Mouse (Mus musculus): ENCODE measurements around the gene Bcl2l1. TPM values are rescaled to one million over a fixed set of nuclear protein-coding genes. Genes with fewer than 3 reads are reported as not detected.
A peak's percentile ranks its signal among the peaks of the same experiment; 100 is the strongest.

Bcl2l1 gene
- polyA plus RNA-seq, 1 experiment from 2014 or later = 104 TPM

DNA sequence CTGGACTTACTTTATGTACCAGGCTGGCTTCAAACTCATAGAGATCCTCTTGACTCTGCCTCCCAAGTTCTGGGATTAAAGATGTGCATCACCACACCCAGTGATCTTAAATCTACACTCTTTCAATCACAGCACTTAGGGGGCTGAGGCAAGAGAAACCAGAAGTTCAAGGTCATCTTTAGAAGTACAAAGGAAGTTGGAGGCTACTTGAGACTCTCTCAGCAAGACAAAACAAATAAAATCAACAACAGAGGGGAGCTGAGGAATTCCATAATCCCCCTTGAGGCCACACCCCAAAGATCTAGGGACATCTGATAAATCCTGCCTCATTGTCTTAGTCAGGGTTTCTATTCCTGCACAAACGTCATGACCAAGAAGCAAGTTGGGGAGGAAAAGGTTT lies 59.3 kb downstream of the Bcl2l1 start:
- no peak for DNase-seq (ENCODE audit: extremely low spot score, low spot score)
- WGBS = 33% methylated on average over 1 of the region's 1 CpGs
- no peaks in the 10 kb centered on the region; the same call in 1 of the 2 replicates for H3K4me1 ChIP-seq

DNA sequence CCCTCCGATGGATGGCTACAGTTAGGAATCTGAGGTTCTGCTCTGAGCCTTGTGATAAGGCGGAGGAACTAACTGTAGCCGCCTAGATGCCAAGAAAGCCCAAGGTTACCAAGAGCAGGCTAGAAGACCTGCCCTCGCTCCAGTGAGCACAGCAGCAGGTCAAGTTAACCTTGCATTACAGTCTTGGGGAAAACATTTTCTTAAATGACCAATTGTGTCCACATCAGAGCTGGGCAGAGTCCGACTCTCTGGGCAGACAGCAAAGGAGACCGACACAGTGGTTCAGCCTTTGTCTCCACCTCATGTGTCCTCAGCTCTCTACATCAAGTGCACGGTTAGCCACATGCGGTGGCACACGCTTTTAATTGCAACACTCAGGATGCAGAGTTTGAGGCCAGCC lies 60.0 kb downstream of the Bcl2l1 start:
- no peaks in the 10 kb centered on the region for H3K27me3 ChIP-seq (ENCODE audit: poor library complexity, severe bottlenecking)
- H3K36me3 ChIP-seq (replicated peaks) = no peaks in the 10 kb centered on the region
- H3K27ac ChIP-seq = no peak overlapping the region
- WGBS = 94% methylated on average over 9 of the region's 9 CpGs
- H3K9me3 ChIP-seq = no peaks in the 10 kb centered on the region
- peaks cover 3% of the 10 kb centered on the region for H3K4me1 ChIP-seq
- no peak overlapping the region for H3K4me3 ChIP-seq
- no peak for DNase-seq (ENCODE audit: extremely low spot score, low spot score)

More for the DNA sequence above, 59.3 kb downstream of the Bcl2l1 start:
- H3K4me3 ChIP-seq = no peak overlapping the region
- H3K36me3 ChIP-seq (replicated peaks) = no peaks in the 10 kb centered on the region
- no peak overlapping the region for H3K27ac ChIP-seq
- H3K27me3 ChIP-seq (ENCODE audit: poor library complexity, severe bottlenecking) = no peaks in the 10 kb centered on the region
- no peaks in the 10 kb centered on the region for H3K9me3 ChIP-seq

DNA sequence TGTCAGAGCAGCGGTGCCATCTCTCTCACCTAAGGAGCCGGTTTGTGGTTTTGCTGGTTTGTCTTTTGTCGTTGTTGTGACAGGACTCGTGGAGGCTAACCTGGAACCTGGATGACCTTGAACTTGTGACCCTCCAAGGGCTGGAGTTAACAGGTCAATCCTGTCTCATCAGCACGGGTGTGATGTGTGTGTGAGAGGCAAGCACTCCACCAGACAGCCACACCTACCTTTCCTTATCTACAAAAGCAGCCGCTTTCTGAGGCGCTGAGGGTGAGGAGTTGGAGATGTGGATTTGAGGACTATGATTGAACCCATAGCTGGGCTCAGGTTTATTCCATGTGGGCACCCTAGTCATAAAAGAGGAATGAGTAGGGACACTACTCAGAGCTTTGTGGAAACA lies 61.9 kb downstream of the Bcl2l1 start:
- Histone ChIP-seq H3K4me3 (no peak overlapping the region), H3K27ac (no peak overlapping the region), H3K36me3 (replicated peaks) (no peaks in the 10 kb centered on the region), H3K4me1 (peaks cover 22% of the 10 kb centered on the region), H3K27me3 (ENCODE audit: poor library complexity, severe bottlenecking) (no peaks in the 10 kb centered on the region), H3K9me3 (no peaks in the 10 kb centered on the region)
- DNase-seq (ENCODE audit: extremely low spot score, low spot score) = no peak
- WGBS = 91% methylated on average over 7 of the region's 7 CpGs

DNA sequence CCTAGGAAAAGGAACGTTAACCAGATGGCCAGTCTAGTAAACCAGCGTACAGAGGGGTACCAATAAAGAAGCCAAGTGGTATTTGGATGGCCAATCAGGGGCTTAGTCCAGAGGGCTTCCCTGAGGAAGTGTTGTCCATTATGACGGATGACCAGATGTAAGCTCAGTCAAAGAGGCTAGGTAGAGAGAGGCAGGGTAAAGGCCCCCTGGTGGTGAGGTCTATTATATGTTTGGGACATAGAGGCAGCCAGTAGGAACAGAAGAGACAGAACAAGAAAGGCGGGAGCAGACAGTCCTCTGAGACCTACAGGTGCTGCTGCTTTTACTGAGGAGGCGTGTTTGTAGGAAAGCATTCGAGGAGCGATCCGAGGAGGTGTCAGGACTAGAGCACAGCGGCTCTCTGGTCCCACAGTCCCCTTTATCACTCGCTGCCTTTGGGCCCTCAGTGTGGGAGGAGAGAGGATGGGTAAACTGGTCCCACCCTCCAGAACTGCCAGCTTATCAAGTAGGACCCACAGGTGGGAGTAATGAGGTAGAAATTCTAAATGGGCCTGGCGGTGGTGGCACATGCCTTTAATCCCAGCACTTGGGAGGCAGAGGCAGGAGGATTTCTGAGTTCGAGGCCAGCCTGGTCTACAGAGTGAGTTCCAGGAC lies 63.8 kb downstream of the Bcl2l1 start:
- H3K4me3 ChIP-seq = no peak overlapping the region
- no peaks in the 10 kb centered on the region for H3K9me3 ChIP-seq
- H3K4me1 ChIP-seq = peaks cover 34% of the 10 kb centered on the region
- H3K27ac ChIP-seq = no peak overlapping the region
- WGBS = 60% methylated on average over 12 of the region's 12 CpGs
- H3K27me3 ChIP-seq (ENCODE audit: poor library complexity, severe bottlenecking) = peaks cover 7% of the 10 kb centered on the region
- peak; percentile 31 for DNase-seq (ENCODE audit: extremely low spot score, low spot score)
- no peaks in the 10 kb centered on the region for H3K36me3 ChIP-seq (replicated peaks)

DNA sequence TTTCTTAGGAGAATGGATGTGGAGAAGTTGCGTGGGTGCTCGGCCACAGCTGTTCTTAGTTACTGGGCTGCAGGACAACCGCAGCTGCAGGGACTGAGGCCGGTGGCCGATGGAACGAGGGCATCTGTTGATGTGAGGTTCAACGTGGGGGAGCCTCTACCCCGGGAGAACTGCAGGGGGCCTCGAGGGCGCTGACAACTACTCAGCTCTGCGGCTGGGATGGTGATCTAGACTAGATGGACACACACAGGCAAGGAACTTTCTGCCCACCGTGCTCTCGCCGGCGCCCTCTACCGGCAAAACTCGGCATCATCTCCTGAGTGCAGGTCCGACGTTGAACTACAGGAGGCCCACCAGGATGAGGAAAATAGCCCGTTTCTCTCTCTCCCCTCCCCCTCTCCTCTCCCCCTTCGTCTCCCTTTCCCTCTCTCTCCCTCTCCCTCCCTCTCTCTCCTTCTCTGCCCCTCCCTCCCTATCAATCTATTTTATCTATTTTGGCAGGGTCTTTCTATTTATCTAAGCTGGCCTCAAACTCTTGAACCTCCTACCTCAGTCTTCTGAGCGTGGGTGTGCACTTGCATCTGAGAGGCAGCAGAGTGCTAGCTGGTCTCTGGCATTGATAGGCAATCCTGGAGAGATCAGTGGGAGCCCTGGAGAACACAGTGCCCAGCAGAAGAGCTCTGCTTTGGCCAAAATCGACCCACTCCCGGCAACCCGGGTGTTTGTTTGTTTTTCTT lies 65.0 kb downstream of the Bcl2l1 start:
- H3K4me1 ChIP-seq = peaks cover 34% of the 10 kb centered on the region
- 19% methylated on average over 25 of the region's 25 CpGs for WGBS
- peak overlapping the region; percentile 18; the same call in 1 of the 2 replicates for H3K4me3 ChIP-seq
- peaks cover 7% of the 10 kb centered on the region for H3K27me3 ChIP-seq (ENCODE audit: poor library complexity, severe bottlenecking)
- H3K36me3 ChIP-seq (replicated peaks) = no peaks in the 10 kb centered on the region
- H3K9me3 ChIP-seq = no peaks in the 10 kb centered on the region
- DNase-seq (ENCODE audit: extremely low spot score, low spot score) = peak; percentile 89
- peak overlapping the region; percentile 72 for H3K27ac ChIP-seq

DNA sequence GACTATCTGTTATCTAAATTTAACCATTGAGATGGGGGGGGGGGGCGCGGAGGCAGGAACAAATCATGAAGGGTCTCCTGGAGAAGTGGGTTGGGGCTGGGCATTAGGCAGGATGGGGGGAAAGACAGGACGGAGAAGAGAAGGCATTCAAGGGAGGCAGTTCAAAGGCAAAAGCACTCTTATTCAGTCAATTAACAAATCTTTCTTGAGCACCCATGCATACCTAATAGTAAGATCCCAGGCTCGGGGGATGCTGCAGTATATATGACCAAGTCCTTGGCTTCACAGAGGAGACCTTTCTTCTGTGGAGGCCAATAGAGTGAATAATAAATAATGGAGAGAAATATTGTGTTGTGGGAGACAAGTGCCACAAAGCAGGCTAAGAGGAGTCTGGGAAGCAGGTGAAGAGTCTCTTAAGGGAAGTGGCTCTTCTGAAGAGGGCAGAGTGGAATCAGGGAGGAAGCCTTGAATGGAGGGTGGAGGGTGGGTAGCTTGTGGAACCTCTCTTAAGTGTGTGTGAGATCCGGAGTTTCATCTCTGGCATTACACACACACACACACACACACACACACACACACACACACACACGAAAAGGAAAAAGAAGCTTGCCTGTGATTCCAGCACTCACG lies 66.4 kb downstream of the Bcl2l1 start:
- H3K4me1 ChIP-seq = peaks cover 34% of the 10 kb centered on the region
- H3K4me3 ChIP-seq = peak overlapping the region; percentile 39
- H3K9me3 ChIP-seq = no peaks in the 10 kb centered on the region
- H3K27me3 ChIP-seq (ENCODE audit: poor library complexity, severe bottlenecking) = peaks cover 7% of the 10 kb centered on the region
- no peak for DNase-seq (ENCODE audit: extremely low spot score, low spot score)
- peak overlapping the region; percentile 71 for H3K27ac ChIP-seq
- H3K36me3 ChIP-seq (replicated peaks) = no peaks in the 10 kb centered on the region
- WGBS = 30% methylated on average over 7 of the region's 7 CpGs

DNA sequence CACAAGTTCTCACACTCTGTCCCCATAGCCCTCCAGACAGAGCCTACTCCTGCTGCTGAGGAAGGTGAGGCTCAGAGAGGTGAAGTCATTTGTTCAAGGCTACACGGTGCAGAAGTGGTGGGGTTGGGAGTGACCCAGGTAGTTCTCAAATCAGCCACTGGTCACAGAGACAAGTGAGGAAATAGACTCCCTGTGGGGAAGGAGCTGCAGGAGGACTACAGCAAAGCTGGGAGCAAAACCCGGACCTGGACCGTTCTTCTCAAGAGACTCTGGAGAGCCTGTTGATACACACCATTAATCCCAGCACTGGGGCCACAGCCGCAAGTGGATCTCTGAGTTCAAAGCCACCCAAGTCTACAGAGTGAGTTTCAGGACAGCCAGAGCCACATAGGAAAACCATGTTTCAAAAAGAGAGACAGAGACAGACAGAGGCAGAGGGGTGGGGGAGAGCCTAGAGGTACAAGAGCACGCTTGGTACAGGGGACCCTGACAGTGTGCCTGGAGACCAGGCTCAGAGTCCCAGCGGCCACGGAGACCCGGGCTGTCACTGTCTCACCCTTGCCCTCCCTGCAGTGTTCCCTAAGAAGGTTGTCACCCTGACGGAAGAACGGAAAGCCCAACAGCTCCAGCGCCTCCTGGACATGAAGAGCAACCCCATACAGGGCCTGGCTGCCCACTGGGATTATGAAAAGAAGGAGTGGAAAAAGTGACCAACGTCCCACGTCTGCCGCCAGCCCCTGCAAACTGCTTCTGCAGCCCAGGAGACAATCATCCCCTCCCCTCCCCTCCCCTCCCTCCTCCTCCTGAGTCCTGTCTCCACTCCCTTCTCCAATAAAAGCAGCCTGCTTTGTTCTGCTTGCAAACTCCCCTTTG lies 67.1 kb downstream of the Bcl2l1 start:
- Histone ChIP-seq H3K27ac (peak overlapping the region; percentile 71), H3K4me3 (peak overlapping the region; percentile 39), H3K9me3 (no peaks in the 10 kb centered on the region), H3K27me3 (ENCODE audit: poor library complexity, severe bottlenecking) (peaks cover 7% of the 10 kb centered on the region), H3K4me1 (peaks cover 34% of the 10 kb centered on the region), H3K36me3 (replicated peaks) (no peaks in the 10 kb centered on the region)
- WGBS = 5% methylated on average over 14 of the region's 14 CpGs
- DNase-seq (ENCODE audit: extremely low spot score, low spot score) = peak; percentile 27

DNA sequence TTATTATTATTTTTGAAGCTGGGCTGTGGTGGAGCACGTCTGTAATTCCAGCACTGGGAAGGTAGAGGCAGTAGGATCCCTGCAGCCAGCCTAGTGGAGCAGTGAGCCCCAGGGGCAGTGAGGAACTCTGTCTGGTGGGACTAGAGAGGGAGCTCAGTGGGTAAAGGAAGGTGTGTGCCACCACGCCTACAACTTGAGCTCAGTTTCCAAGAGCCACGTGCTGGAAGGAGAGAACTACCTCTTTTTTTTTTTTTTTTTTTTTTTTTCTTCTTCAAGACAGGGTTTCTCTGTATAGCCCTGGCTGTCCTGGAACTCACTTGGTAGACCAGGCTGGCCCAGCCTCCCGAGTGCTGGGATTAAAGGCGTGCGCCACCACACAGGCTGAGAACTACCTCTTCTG lies 68.2 kb downstream of the Bcl2l1 start:
- no peak overlapping the region for H3K4me3 ChIP-seq
- DNase-seq (ENCODE audit: extremely low spot score, low spot score) = no peak
- H3K4me1 ChIP-seq = peaks cover 34% of the 10 kb centered on the region
- no peaks in the 10 kb centered on the region for H3K36me3 ChIP-seq (replicated peaks)
- H3K27me3 ChIP-seq (ENCODE audit: poor library complexity, severe bottlenecking) = peaks cover 7% of the 10 kb centered on the region
- no peak overlapping the region for H3K27ac ChIP-seq
- no peaks in the 10 kb centered on the region for H3K9me3 ChIP-seq
- WGBS = 83% methylated on average over 6 of the region's 6 CpGs

DNA sequence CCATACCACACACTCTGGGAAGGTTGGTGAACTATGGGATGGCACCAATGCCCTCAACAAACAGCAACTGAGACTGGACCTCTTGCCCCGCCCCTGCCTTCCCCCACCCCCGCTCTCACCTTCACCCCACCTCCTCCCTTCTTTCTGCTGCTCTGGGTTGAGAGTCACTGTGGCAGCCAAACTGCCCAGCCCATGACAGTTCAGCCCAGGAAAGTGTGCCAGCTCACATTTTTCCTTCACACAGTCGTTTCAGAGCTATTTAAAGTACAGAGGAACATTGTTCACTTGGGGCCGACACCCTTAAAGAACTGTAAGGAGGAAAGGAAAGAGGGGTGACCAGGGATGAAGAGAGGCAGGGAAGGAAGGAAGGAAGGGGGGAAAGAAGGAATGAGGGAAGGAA lies 73.2 kb downstream of the Bcl2l1 start:
- no peaks in the 10 kb centered on the region for H3K36me3 ChIP-seq (replicated peaks)
- H3K27ac ChIP-seq = no peak overlapping the region
- no peak for DNase-seq (ENCODE audit: extremely low spot score, low spot score)
- H3K4me1 ChIP-seq = peaks cover 21% of the 10 kb centered on the region
- peaks cover 38% of the 10 kb centered on the region for H3K27me3 ChIP-seq (ENCODE audit: poor library complexity, severe bottlenecking)
- no peak overlapping the region for H3K4me3 ChIP-seq
- H3K9me3 ChIP-seq = no peaks in the 10 kb centered on the region
- WGBS = 70% methylated on average over 4 of the region's 4 CpGs

DNA sequence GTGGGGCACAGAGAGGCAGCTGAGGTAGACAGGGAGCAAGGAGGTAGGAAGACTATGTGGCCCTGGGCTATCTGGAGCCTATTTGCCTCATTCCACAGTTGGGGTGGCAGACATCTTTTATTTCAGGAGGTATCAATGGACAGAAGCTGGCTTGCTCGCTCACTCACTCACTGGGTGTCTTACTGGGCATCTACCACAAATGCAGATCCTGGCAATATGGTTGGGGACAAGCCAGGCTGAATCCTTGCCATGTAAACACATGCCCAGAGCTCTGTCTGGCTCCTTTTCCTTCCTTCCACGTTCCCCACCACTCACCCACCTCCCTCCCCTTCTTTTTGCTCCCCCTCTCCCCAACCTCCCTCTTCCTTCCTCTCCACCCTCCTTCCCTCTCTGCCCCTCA lies 74.0 kb downstream of the Bcl2l1 start:
- Histone ChIP-seq H3K9me3 (no peaks in the 10 kb centered on the region), H3K36me3 (replicated peaks) (no peaks in the 10 kb centered on the region), H3K4me3 (no peak overlapping the region), H3K27ac (no peak overlapping the region), H3K27me3 (ENCODE audit: poor library complexity, severe bottlenecking) (peaks cover 46% of the 10 kb centered on the region), H3K4me1 (peaks cover 21% of the 10 kb centered on the region)
- WGBS = 69% methylated on average over 2 of the region's 2 CpGs
- DNase-seq (ENCODE audit: extremely low spot score, low spot score) = no peak

DNA sequence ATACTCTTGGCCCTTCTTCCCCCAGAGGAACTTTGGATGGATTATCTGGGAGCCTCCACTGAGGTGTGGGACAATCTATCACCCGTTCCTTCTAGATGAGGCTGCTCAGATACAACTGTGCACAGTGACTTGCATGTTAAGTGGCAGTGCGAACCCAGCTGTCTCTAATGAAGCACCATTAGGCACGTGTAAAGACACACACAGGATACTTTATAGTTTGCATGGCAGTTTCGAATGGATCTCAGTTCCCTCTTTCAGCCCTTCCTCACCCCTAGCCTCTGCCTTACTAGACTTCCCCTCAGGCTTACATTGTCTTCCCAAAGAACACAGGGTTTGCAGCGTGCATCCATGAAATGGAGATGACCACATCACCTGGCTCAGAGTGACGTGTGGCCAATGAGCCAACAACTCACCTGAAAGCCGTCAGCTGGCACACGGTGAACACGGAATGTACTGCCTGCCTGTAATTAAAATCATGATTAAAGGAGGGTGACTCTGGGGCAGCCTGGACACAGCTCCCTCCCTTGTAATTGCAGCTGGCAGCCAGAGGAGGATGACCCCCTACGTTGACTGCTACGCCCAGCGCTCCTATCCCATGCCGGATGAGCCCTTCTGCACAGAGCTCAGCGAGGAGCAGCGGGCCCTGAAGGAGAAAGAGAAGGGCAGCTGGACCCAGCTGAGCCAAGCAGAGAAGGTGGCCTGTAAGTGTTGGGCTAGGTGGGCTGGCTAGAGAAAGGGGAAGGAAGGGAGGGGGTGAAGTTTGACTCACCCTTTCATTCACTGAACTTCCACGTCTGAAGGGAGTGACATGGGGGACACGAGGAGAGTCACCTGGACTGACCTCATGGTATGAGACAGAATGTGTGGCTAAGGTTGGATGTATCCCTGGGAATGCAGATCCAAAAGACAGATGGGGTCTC lies 74.8 kb downstream of the Bcl2l1 start:
- WGBS = 76% methylated on average over 17 of the region's 17 CpGs
- no peaks in the 10 kb centered on the region for H3K36me3 ChIP-seq (replicated peaks)

More for the DNA sequence above, 74.8 kb downstream of the Bcl2l1 start:
- H3K27me3 ChIP-seq (ENCODE audit: poor library complexity, severe bottlenecking) = peaks cover 46% of the 10 kb centered on the region
- no peaks in the 10 kb centered on the region for H3K9me3 ChIP-seq
- no peak for DNase-seq (ENCODE audit: extremely low spot score, low spot score)
- H3K4me3 ChIP-seq = no peak overlapping the region
- H3K4me1 ChIP-seq = peaks cover 21% of the 10 kb centered on the region
- H3K27ac ChIP-seq = no peak overlapping the region
